Comparison of ENCODE assay signal across 22 mouse cellular contexts in genomic region chr7:132615346-132615745, GRCm38 (mm10). TPM values are rescaled to one million over a fixed set of nuclear protein-coding genes. Genes with fewer than 3 reads are reported as not detected.
DNase-seq lines count a peak whose midpoint lies in the region; ATAC-seq and TF ChIP-seq lines count a peak whose summit lies in the region.
"Had no signal": no experiment of that assay in that cellular context is flagged by ENCODE, and none has a peak within 500 bp of the region (broad histone marks: within the 10 kb centered on the region; RNA-seq: fewer than 3 reads in every experiment).

No protein-coding gene starts in this region.

- peak; percentile 65 for DNase-seq in adrenal gland, adult 2 months
- DNase-seq in adrenal gland, adult 18-20 months (ENCODE audit: low spot score in 2 of 2) = no peak
- DNase-seq in hindbrain, embryonic 10.5 days (ENCODE audit: low spot score) = no peak
- no peak for DNase-seq in midbrain, embryonic 10.5 days (ENCODE audit: low spot score)
- no peak for DNase-seq in midbrain, postnatal 0 days (ENCODE audit: low spot score)
- peak; percentile 41 for DNase-seq in limb, embryonic 10.5 days (ENCODE audit: low spot score)
- DNase-seq: cerebellum, adult 2 months; cerebellum, postnatal 36 days; kidney, postnatal 10 days had no signal

- no peak overlapping the region for H3K4me2 ChIP-seq in hindbrain, embryonic 16.5 days (ENCODE audit: low read length)
- no peak overlapping the region for H3K4me2 ChIP-seq in midbrain, postnatal 0 days (ENCODE audit: low read depth, low read length, poor library complexity, severe bottlenecking)
- no peak overlapping the region for H3K4me2 ChIP-seq in intestine, embryonic 16.5 days (ENCODE audit: low read depth, low read length)
- H3K4me2 ChIP-seq: embryonic facial prominence, embryonic 12.5 days; forebrain, embryonic 15.5 days; heart, embryonic 13.5 days; hindbrain, embryonic 15.5 days had no signal

- H3K9ac ChIP-seq in hindbrain, embryonic 16.5 days (ENCODE audit: low read depth, low read length) = no peak overlapping the region
- no peak overlapping the region for H3K9ac ChIP-seq in midbrain, postnatal 0 days (replicated peaks; ENCODE audit: low read length, poor library complexity, severe bottlenecking)
- no peak overlapping the region for H3K9ac ChIP-seq in intestine, embryonic 16.5 days (ENCODE audit: low read depth, low read length)
- H3K9ac ChIP-seq: embryonic facial prominence, embryonic 12.5 days; forebrain, embryonic 15.5 days; hindbrain, embryonic 15.5 days had no signal

- no peaks in the 10 kb centered on the region for H3K9me3 ChIP-seq in hindbrain, embryonic 10.5 days
- no peaks in the 10 kb centered on the region for H3K9me3 ChIP-seq in hindbrain, embryonic 16.5 days (ENCODE audit: control insufficient read depth, low read length)
- H3K9me3 ChIP-seq in midbrain, embryonic 10.5 days (replicated peaks) = no peaks in the 10 kb centered on the region
- no peaks in the 10 kb centered on the region for H3K9me3 ChIP-seq in midbrain, postnatal 0 days (ENCODE audit: low read length)
- H3K9me3 ChIP-seq in limb, embryonic 10.5 days (replicated peaks) = no peaks in the 10 kb centered on the region
- H3K9me3 ChIP-seq in intestine, embryonic 16.5 days (ENCODE audit: control insufficient read depth, low read length) = no peaks in the 10 kb centered on the region
- H3K9me3 ChIP-seq: embryonic facial prominence, embryonic 12.5 days; forebrain, embryonic 15.5 days; heart, embryonic 13.5 days; hindbrain, embryonic 15.5 days; megakaryocyte, embryonic 14.5 days had no signal

- peak overlapping the region; percentile 67; the same call in 1 of the 2 replicates for H3K27ac ChIP-seq in hindbrain, embryonic 10.5 days
- no peak overlapping the region for H3K27ac ChIP-seq in hindbrain, embryonic 16.5 days (ENCODE audit: low read depth, low read length)
- peak overlapping the region; percentile 35; the same call in 1 of the 2 replicates for H3K27ac ChIP-seq in midbrain, embryonic 10.5 days (replicated peaks)
- H3K27ac ChIP-seq in midbrain, postnatal 0 days (ENCODE audit: low read depth, low read length) = no peak overlapping the region
- H3K27ac ChIP-seq in limb, embryonic 10.5 days = peak overlapping the region; percentile 38; the same call in 1 of the 2 replicates
- no peak overlapping the region for H3K27ac ChIP-seq in intestine, embryonic 16.5 days (ENCODE audit: low read length)
- H3K27ac ChIP-seq: embryonic facial prominence, embryonic 12.5 days; forebrain, embryonic 15.5 days; heart, embryonic 13.5 days; hindbrain, embryonic 15.5 days had no signal

- peaks cover 32% of the 10 kb centered on the region for H3K4me1 ChIP-seq in hindbrain, embryonic 10.5 days (replicated peaks)
- H3K4me1 ChIP-seq in hindbrain, embryonic 16.5 days (ENCODE audit: control insufficient read depth, insufficient read depth, low read depth, low read length) = peaks cover 7% of the 10 kb centered on the region
- peaks cover 32% of the 10 kb centered on the region for H3K4me1 ChIP-seq in midbrain, embryonic 10.5 days
- no peaks in the 10 kb centered on the region for H3K4me1 ChIP-seq in midbrain, postnatal 0 days (ENCODE audit: insufficient read depth, low read length)
- peaks cover 53% of the 10 kb centered on the region for H3K4me1 ChIP-seq in limb, embryonic 10.5 days
- H3K4me1 ChIP-seq in intestine, embryonic 16.5 days (ENCODE audit: control insufficient read depth, insufficient read depth, low read length) = 0 out of 2 replicates have a peak, but pooled peaks cover 2% of the 10 kb centered on the region
- H3K4me1 ChIP-seq: embryonic facial prominence, embryonic 12.5 days had no signal

- no peaks in the 10 kb centered on the region for H3K36me3 ChIP-seq in hindbrain, embryonic 10.5 days
- no peaks in the 10 kb centered on the region for H3K36me3 ChIP-seq in hindbrain, embryonic 16.5 days (ENCODE audit: control insufficient read depth, insufficient read depth, low read length)
- H3K36me3 ChIP-seq in midbrain, embryonic 10.5 days = no peaks in the 10 kb centered on the region
- H3K36me3 ChIP-seq in midbrain, postnatal 0 days (ENCODE audit: insufficient read depth, low read length) = no peaks in the 10 kb centered on the region
- no peaks in the 10 kb centered on the region for H3K36me3 ChIP-seq in limb, embryonic 10.5 days
- no peaks in the 10 kb centered on the region for H3K36me3 ChIP-seq in intestine, embryonic 16.5 days (ENCODE audit: control insufficient read depth, insufficient read depth, low read length)
- H3K36me3 ChIP-seq: embryonic facial prominence, embryonic 12.5 days; forebrain, embryonic 15.5 days; heart, embryonic 13.5 days; hindbrain, embryonic 15.5 days had no signal

- WGBS in hindbrain, embryonic 10.5 days = 8% methylated on average over 3 of the region's 3 CpGs
- WGBS in hindbrain, embryonic 16.5 days = 17% methylated on average over 3 of the region's 3 CpGs
- WGBS in midbrain, embryonic 10.5 days = 8% methylated on average over 3 of the region's 3 CpGs
- 16% methylated on average over 3 of the region's 3 CpGs for WGBS in midbrain, postnatal 0 days
- WGBS in limb, embryonic 10.5 days = 6% methylated on average over 3 of the region's 3 CpGs
- WGBS in intestine, embryonic 16.5 days = 33% methylated on average over 3 of the region's 3 CpGs

- H3K27me3 ChIP-seq in hindbrain, embryonic 10.5 days (ENCODE audit: insufficient read depth, poor library complexity, severe bottlenecking) = peaks cover 10% of the 10 kb centered on the region
- H3K27me3 ChIP-seq in hindbrain, embryonic 16.5 days (replicated peaks; ENCODE audit: control insufficient read depth, insufficient read depth, low read length) = no peaks in the 10 kb centered on the region
- H3K27me3 ChIP-seq in midbrain, embryonic 10.5 days (ENCODE audit: low read depth, poor library complexity, severe bottlenecking) = peaks cover 39% of the 10 kb centered on the region
- H3K27me3 ChIP-seq in midbrain, postnatal 0 days (ENCODE audit: insufficient read depth, low read length) = no peaks in the 10 kb centered on the region
- no peaks in the 10 kb centered on the region for H3K27me3 ChIP-seq in limb, embryonic 10.5 days (ENCODE audit: low read depth, poor library complexity, severe bottlenecking)
- no peaks in the 10 kb centered on the region for H3K27me3 ChIP-seq in intestine, embryonic 16.5 days (replicated peaks; ENCODE audit: control insufficient read depth, insufficient read depth, low read length)
- H3K27me3 ChIP-seq: forebrain, embryonic 15.5 days; heart, embryonic 13.5 days; hindbrain, embryonic 15.5 days had no signal

- no peak for ATAC-seq in hindbrain, embryonic 16.5 days
- ATAC-seq in midbrain, postnatal 0 days (ENCODE audit: low FRiP score) = no peak
- ATAC-seq in intestine, embryonic 16.5 days = no peak
- ATAC-seq: forebrain, embryonic 15.5 days; intestine, postnatal 0 days; midbrain, embryonic 16.5 days had no signal

- no peak overlapping the region for H3K4me3 ChIP-seq in hindbrain, embryonic 10.5 days
- no peak overlapping the region for H3K4me3 ChIP-seq in hindbrain, embryonic 16.5 days (ENCODE audit: low read length)
- H3K4me3 ChIP-seq in midbrain, embryonic 10.5 days = no peak overlapping the region
- H3K4me3 ChIP-seq in midbrain, postnatal 0 days (ENCODE audit: low read depth, low read length) = no peak overlapping the region
- H3K4me3 ChIP-seq in limb, embryonic 10.5 days = no peak overlapping the region
- no peak overlapping the region for H3K4me3 ChIP-seq in intestine, embryonic 16.5 days (ENCODE audit: low read length)
- H3K4me3 ChIP-seq: embryonic facial prominence, embryonic 12.5 days; erythroblast, embryonic 14.5 days; forebrain, embryonic 15.5 days; heart, embryonic 13.5 days; hindbrain, embryonic 15.5 days; megakaryocyte, embryonic 14.5 days had no signal

- TF ChIP-seq CTCF in midbrain, postnatal 0 days (IDR thresholded peaks at IDR 0.05) = no peak

RNA-seq across cellular contexts. Expression of gene Lhpp, which starts 4.9 kb away (rescaled TPM):
- total RNA-seq in adrenal gland, adult 2 months (2021) = 10 to 100 TPM; 23.0 to 25.2 TPM
- 27.8 and 38.6 TPM in 2 replicates for polyA plus RNA-seq in adrenal gland, adult 2 months (2012; rRNA removed)
- total RNA-seq in adrenal gland, adult 18-20 months (2021) = 10 to 100 TPM; 17.1 to 26.8 TPM
- polyA plus RNA-seq in hindbrain, embryonic 10.5 days (2016; fragmentation: Nextera tagmentation; extraction: Ambion mirVana) = 18.0 and 18.9 TPM in 2 replicates
- 56.2 and 56.4 TPM in 2 replicates for polyA plus RNA-seq in hindbrain, embryonic 16.5 days (2015; fragmentation: Nextera tagmentation; extraction: Ambion mirVana)
- polyA plus RNA-seq in midbrain, embryonic 10.5 days (2016; fragmentation: Nextera tagmentation; extraction: Ambion mirVana) = 20.5 and 20.7 TPM in 2 replicates
- 36.2 and 49.8 TPM in 2 replicates for total RNA-seq in midbrain, postnatal 0 days (2014; rRNA removed)
- 59.2 and 65.1 TPM in 2 replicates for polyA plus RNA-seq in midbrain, postnatal 0 days (2015; fragmentation: Nextera tagmentation; extraction: Ambion mirVana)
- polyA plus RNA-seq in limb, embryonic 10.5 days (2016; fragmentation: Nextera tagmentation; extraction: Ambion mirVana) = 20.1 and 28.0 TPM in 2 replicates
- 47.8 and 54.7 TPM in 2 replicates for polyA plus RNA-seq in intestine, embryonic 16.5 days (2015; fragmentation: Nextera tagmentation; extraction: Ambion mirVana)

RNA-seq across cellular contexts. Expression of gene Nkx1-2, which starts 15.9 kb away (rescaled TPM):
- total RNA-seq in adrenal gland, adult 2 months (2021) = not detected
- polyA plus RNA-seq in adrenal gland, adult 2 months (2012; rRNA removed) = not detected in 2 replicates
- not detected for total RNA-seq in adrenal gland, adult 18-20 months (2021)
- 1.1 and 1.3 TPM in 2 replicates for polyA plus RNA-seq in hindbrain, embryonic 10.5 days (2016; fragmentation: Nextera tagmentation; extraction: Ambion mirVana)
- polyA plus RNA-seq in hindbrain, embryonic 16.5 days (2015; fragmentation: Nextera tagmentation; extraction: Ambion mirVana) = 0.24 and 0.29 TPM in 2 replicates
- 0.80 and 1.6 TPM in 2 replicates for polyA plus RNA-seq in midbrain, embryonic 10.5 days (2016; fragmentation: Nextera tagmentation; extraction: Ambion mirVana)
- 0.60 and 0.80 TPM in 2 replicates for total RNA-seq in midbrain, postnatal 0 days (2014; rRNA removed)
- 0.10 and 0.37 TPM in 2 replicates for polyA plus RNA-seq in midbrain, postnatal 0 days (2015; fragmentation: Nextera tagmentation; extraction: Ambion mirVana)
- 0.09 TPM in 1 of 2 replicates, not detected in the other for polyA plus RNA-seq in limb, embryonic 10.5 days (2016; fragmentation: Nextera tagmentation; extraction: Ambion mirVana)
- polyA plus RNA-seq in intestine, embryonic 16.5 days (2015; fragmentation: Nextera tagmentation; extraction: Ambion mirVana) = 0.59 and 0.70 TPM in 2 replicates
- total RNA-seq: heart, postnatal 25 days; layer of hippocampus, adult 18-20 months; left cerebral cortex, postnatal 14 days had no signal
- polyA plus RNA-seq: cerebellum, adult 2 months; erythroblast, embryonic 14.5 days; heart, embryonic 13.5 days had no signal

RNA-seq across cellular contexts. Expression of gene Oat, which starts 39.1 kb away (rescaled TPM):
- 100 to 1,000 TPM in 1 of 2 experiments, 10 to 100 TPM in 1; 99.3 to 144 TPM for total RNA-seq in adrenal gland, adult 2 months (2021)
- polyA plus RNA-seq in adrenal gland, adult 2 months (2012; rRNA removed) = 87.9 and 111 TPM in 2 replicates
- 100 to 1,000 TPM in 1 of 2 experiments, 10 to 100 TPM in 1; 98.5 to 134 TPM for total RNA-seq in adrenal gland, adult 18-20 months (2021)
- 121 and 139 TPM in 2 replicates for polyA plus RNA-seq in hindbrain, embryonic 10.5 days (2016; fragmentation: Nextera tagmentation; extraction: Ambion mirVana)
- 124 and 133 TPM in 2 replicates for polyA plus RNA-seq in hindbrain, embryonic 16.5 days (2015; fragmentation: Nextera tagmentation; extraction: Ambion mirVana)
- polyA plus RNA-seq in midbrain, embryonic 10.5 days (2016; fragmentation: Nextera tagmentation; extraction: Ambion mirVana) = 144 and 145 TPM in 2 replicates
- total RNA-seq in midbrain, postnatal 0 days (2014; rRNA removed) = 97.4 and 103 TPM in 2 replicates
- polyA plus RNA-seq in midbrain, postnatal 0 days (2015; fragmentation: Nextera tagmentation; extraction: Ambion mirVana) = 103 and 106 TPM in 2 replicates
- polyA plus RNA-seq in limb, embryonic 10.5 days (2016; fragmentation: Nextera tagmentation; extraction: Ambion mirVana) = 126 TPM in 2 replicates
- 1,956 and 2,187 TPM in 2 replicates for polyA plus RNA-seq in intestine, embryonic 16.5 days (2015; fragmentation: Nextera tagmentation; extraction: Ambion mirVana)

Comparison
In these comparisons a context has a peak if more than half of its experiments do, and no peak if none do; other contexts are left out.
1. DNase-seq: peak in adrenal gland, adult 2 months (single experiment) and limb, embryonic 10.5 days (single experiment); none in adrenal gland, adult 18-20 months (0 of 2), hindbrain, embryonic 10.5 days (single experiment), midbrain, embryonic 10.5 days (single experiment) and midbrain, postnatal 0 days (single experiment).
2. H3K27ac ChIP-seq: peak in hindbrain, embryonic 10.5 days (single experiment), midbrain, embryonic 10.5 days (single experiment) and limb, embryonic 10.5 days (single experiment); none in hindbrain, embryonic 16.5 days (single experiment), midbrain, postnatal 0 days (single experiment) and intestine, embryonic 16.5 days (single experiment).
3. RNA of gene Oat, which starts 39.1 kb away (polyA plus RNA-seq): 1,956 to 2,187 TPM in intestine, embryonic 16.5 days; 144 to 145 TPM in midbrain, embryonic 10.5 days, 124 to 133 TPM in hindbrain, embryonic 16.5 days, 126 TPM in limb, embryonic 10.5 days, 121 to 139 TPM in hindbrain, embryonic 10.5 days, 87.9 to 111 TPM in adrenal gland, adult 2 months and 103 to 106 TPM in midbrain, postnatal 0 days; every median in the first group is over 10 times any median in the second.